Mouse (Mus musculus) gastrocnemius, adult 8-10 months (tissue): ENCODE measurements around the gene Ffar1. TPM values are rescaled to one million over a fixed set of nuclear protein-coding genes. Genes with fewer than 3 reads are reported as not detected.

Experiments used
- total RNA-seq, 4 experiments: library from RNA; stranded (reverse); gene quantifications; 2 replicates each; pipeline ENCODE4 v1.2.4; 2022

Gene Ffar1
- total RNA-seq, 4 experiments from 2014 or later, result not detected

Other genes with a start within 250 kb of the Ffar1 start
- under 1 TPM in 1 of 4 experiments, not detected in 3; 0.20 TPM for gene Upk1a, start 248.7 kb downstream of the Ffar1 start, total RNA-seq
- gene Cox6b1, start 235.4 kb downstream of the Ffar1 start, total RNA-seq, result 1,000 to 10,000 TPM; 1,165 to 1,556 (median 1,355) TPM
- not detected for gene Etv2, start 225.7 kb downstream of the Ffar1 start, total RNA-seq
- 10 to 100 TPM; 35.6 to 41.1 (median 38.5) TPM for gene Rbm42, start 211.2 kb downstream of the Ffar1 start, total RNA-seq
- 1 to 10 TPM; 2.0 to 4.3 (median 4.0) TPM for gene Haus5, start 196.6 kb downstream of the Ffar1 start, total RNA-seq
- 1 to 10 TPM; 1.9 to 3.4 (median 2.9) TPM for gene Pmis2, start 190.0 kb downstream of the Ffar1 start, total RNA-seq
- gene 2200002J24Rik, start 162.6 kb downstream of the Ffar1 start, total RNA-seq, result not detected
- 1 to 10 TPM in 1 of 4 experiments, under 1 TPM in 1, not detected in 2; 0.31 to 1.4 TPM for gene Atp4a, start 149.4 kb downstream of the Ffar1 start, total RNA-seq
- gene Tmem147, start 132.0 kb downstream of the Ffar1 start, total RNA-seq, result 100 to 1,000 TPM; 215 to 260 (median 249) TPM
- gene Gapdhs, start 117.9 kb downstream of the Ffar1 start, total RNA-seq, result not detected
- 1 to 10 TPM in 2 of 4 experiments, under 1 TPM in 2; 0.53 to 2.0 (median 1.4) TPM for gene Sbsn, start 110.1 kb downstream of the Ffar1 start, total RNA-seq
- 1 to 10 TPM in 1 of 4 experiments, under 1 TPM in 1, not detected in 2; 0.48 to 1.0 TPM for gene Dmkn, start 97.8 kb downstream of the Ffar1 start, total RNA-seq
- 1 to 10 TPM in 3 of 4 experiments, not detected in 1; 1.7 to 3.5 (median 2.0) TPM for gene Krtdap, start 73.7 kb downstream of the Ffar1 start, total RNA-seq
- gene Ffar2, start 37.8 kb downstream of the Ffar1 start, total RNA-seq, result 1 to 10 TPM in 2 of 4 experiments, under 1 TPM in 1, not detected in 1; 0.21 to 1.2 (median 1.2) TPM
- not detected for gene Ffar3, start 5.4 kb downstream of the Ffar1 start, total RNA-seq
- not detected for gene Cd22, start 18.8 kb upstream of the Ffar1 start, total RNA-seq
- gene Mag, start 53.3 kb upstream of the Ffar1 start, total RNA-seq, result under 1 TPM in 3 of 4 experiments, not detected in 1; 0.47 to 0.65 (median 0.56) TPM
- not detected for gene Hamp2, start 63.1 kb upstream of the Ffar1 start, total RNA-seq
- gene Hamp, start 82.5 kb upstream of the Ffar1 start, total RNA-seq, result under 1 TPM in 1 of 4 experiments, not detected in 3; 0.86 TPM
- gene Usf2, start 95.2 kb upstream of the Ffar1 start, total RNA-seq, result 10 to 100 TPM; 75.5 to 96.0 (median 89.5) TPM
- under 1 TPM in 3 of 4 experiments, not detected in 1; 0.29 to 0.56 (median 0.54) TPM for gene Lsr, start 111.9 kb upstream of the Ffar1 start, total RNA-seq
- under 1 TPM in 1 of 4 experiments, not detected in 3; 0.19 TPM for gene Fam187b, start 112.2 kb upstream of the Ffar1 start, total RNA-seq
- 1 to 10 TPM; 4.7 to 8.7 (median 6.1) TPM for gene Fxyd5, start 180.9 kb upstream of the Ffar1 start, total RNA-seq
- gene Fxyd7, start 189.9 kb upstream of the Ffar1 start, total RNA-seq, result 1 to 10 TPM in 2 of 4 experiments, under 1 TPM in 1, not detected in 1; 0.99 to 1.3 (median 1.3) TPM
- 100 to 1,000 TPM; 556 to 826 (median 679) TPM for gene Fxyd1, start 195.6 kb upstream of the Ffar1 start, total RNA-seq
- 1 to 10 TPM; 1.4 to 3.5 (median 2.3) TPM for gene Lgi4, start 197.8 kb upstream of the Ffar1 start, total RNA-seq
- 1 to 10 TPM in 2 of 4 experiments, under 1 TPM in 2; 0.77 to 1.3 (median 0.92) TPM for gene Fxyd3, start 215.1 kb upstream of the Ffar1 start, total RNA-seq